Mouse (Mus musculus) midbrain, embryonic 14.5 days (tissue): ENCODE measurements at regions not wholly inside any gene's neighbourhood (a gene's known extent, or its start where the extent isn't known, plus 50 kb on each side); places are given as distances from the start of the nearest gene placed in this dataset.
A peak's percentile ranks its signal among the peaks of the same experiment; 100 is the strongest.

Experiments
- ATAC-seq: fragments of 200-750 bp; cut with Nextera tagmentation; 2 replicates; pipeline ENCODE4 v1.8.0; 2017; ENCODE audit warnings: moderate number of reproducible peaks, moderate library complexity; ENCODE audit not compliant: low FRiP score, low TSS enrichment
- DNase-seq: peaks from one replicate; pipeline ENCODE4 v3.0.0-alpha.2; 2015
- H3K27ac ChIP-seq: fragments of 300-500 bp; sonication (generic); replicated peaks from 2 replicates; pipeline ENCODE4 v1.5.1; 2014; ENCODE audit warnings: mild to moderate bottlenecking, low read depth, low read length, moderate library complexity
- H3K27me3 ChIP-seq: fragments of 300-500 bp; sonication (generic); 2 replicates; pipeline ENCODE4 v1.6.1; 2014; ENCODE audit warnings: low read length, control low read depth, mixed read lengths; ENCODE audit not compliant: control insufficient read depth, insufficient read depth
- H3K36me3 ChIP-seq: fragments of 300-500 bp; sonication (generic); 2 replicates; pipeline ENCODE4 v1.6.1; 2014; ENCODE audit warnings: low read length, control low read depth; ENCODE audit not compliant: control insufficient read depth, insufficient read depth
- H3K4me1 ChIP-seq: fragments of 300-500 bp; sonication (generic); 2 replicates; pipeline ENCODE4 v1.6.1; 2014; ENCODE audit warnings: mild to moderate bottlenecking, antibody characterized with exemption, low read length, control low read depth; ENCODE audit not compliant: control insufficient read depth, insufficient read depth
- H3K4me2 ChIP-seq: fragments of 300-500 bp; sonication (generic); 2 replicates; pipeline ENCODE4 v1.6.1; 2014; ENCODE audit warnings: mild to moderate bottlenecking, low read length, moderate library complexity
- H3K4me3 ChIP-seq: fragments of 300-500 bp; sonication (generic); replicated peaks from 2 replicates; pipeline ENCODE4 v1.5.1; 2014; ENCODE audit warnings: low read depth, low read length
- H3K9ac ChIP-seq: fragments of 300-500 bp; sonication (generic); replicated peaks from 2 replicates; pipeline ENCODE4 v1.6.1; 2014; ENCODE audit warnings: mild to moderate bottlenecking, low read length, moderate library complexity
- H3K9me3 ChIP-seq: fragments of 300-500 bp; sonication (generic); 2 replicates; pipeline ENCODE4 v1.6.1; 2016; ENCODE audit warnings: low read length, control low read depth, mixed read lengths; ENCODE audit not compliant: control insufficient read depth
- WGBS: fragments of 180-500 bp; shearing (Covaris S2); extraction: QIAGEN DNeasy Blood & Tissue Kit; methylation state at CpG from one replicate; pipeline ENCODE4 v1.1.7; 2014; 5-methylcytosine and 5-hydroxymethylcytosine counted together

- H3K4me1 ChIP-seq = peaks cover 8% of the 10 kb centered on the region
- no peaks in the 10 kb centered on the region for H3K36me3 ChIP-seq
- no peaks in the 10 kb centered on the region for H3K27me3 ChIP-seq
- no peak overlapping the region for H3K4me3 ChIP-seq
- no peaks in the 10 kb centered on the region for H3K9me3 ChIP-seq
- peak; percentile 51 for DNase-seq
- no peak overlapping the region; the same call in 1 of the 2 replicates for H3K9ac ChIP-seq
- peak overlapping the region; percentile 35 for H3K4me2 ChIP-seq
- 0 out of 2 replicates have a peak, but pooled peaks have one; percentile 31 for ATAC-seq
- 6% methylated on average over 16 of the region's 16 CpGs for WGBS
- peak overlapping the region; percentile 20; the same call in 1 of the 2 replicates for H3K27ac ChIP-seq
Observed at GRCm38 (mm10) chr14:31891500-31892185, 61.2 kb upstream of the Ankrd28 start.

DNA sequence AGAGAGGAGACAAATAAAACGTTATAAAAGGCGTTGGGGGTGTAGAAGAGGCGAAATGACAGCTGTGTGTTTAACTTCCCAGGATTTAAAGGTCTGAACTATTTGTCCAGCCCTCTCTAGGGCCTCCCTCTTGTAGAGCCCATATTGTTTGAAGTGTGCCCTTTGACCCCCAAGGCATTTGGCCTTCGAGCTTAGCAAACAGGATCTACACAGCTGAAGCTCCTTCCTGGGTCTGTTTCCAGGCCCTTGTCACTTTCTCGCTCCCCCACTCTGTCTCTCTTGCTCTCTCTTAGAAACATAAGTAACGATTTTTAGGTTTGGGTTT lies 61.7 kb upstream of the Ankrd28 start:
- Histone ChIP-seq H3K9ac (no peak overlapping the region), H3K4me1 (peaks cover 8% of the 10 kb centered on the region), H3K27ac (no peak overlapping the region), H3K9me3 (no peaks in the 10 kb centered on the region), H3K27me3 (no peaks in the 10 kb centered on the region), H3K4me3 (no peak overlapping the region), H3K36me3 (no peaks in the 10 kb centered on the region), H3K4me2 (no peak overlapping the region)
- no peak for DNase-seq
- 12% methylated on average over 6 of the region's 6 CpGs for WGBS
- ATAC-seq = no peak

DNA sequence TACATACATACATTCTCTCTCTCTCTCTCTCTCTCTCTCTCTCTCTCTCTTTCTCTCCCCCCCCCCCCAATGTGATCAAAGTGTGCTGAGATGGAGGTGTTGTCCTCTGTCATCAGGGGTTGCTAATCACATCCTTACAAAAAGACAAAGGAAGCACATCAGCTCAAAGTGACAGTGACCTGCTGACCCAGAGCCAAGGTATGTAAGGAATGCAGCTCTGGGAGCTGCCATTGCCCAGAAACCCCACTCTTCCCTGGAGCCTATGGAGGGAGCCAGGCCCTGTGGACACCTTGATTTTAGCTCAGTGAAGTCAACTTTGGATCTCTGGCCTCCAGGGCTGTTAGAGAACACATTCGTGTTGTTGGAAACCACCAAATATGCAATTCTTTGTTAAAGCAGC lies 66.0 kb upstream of the Ankrd28 start:
- H3K4me1 ChIP-seq = peaks cover under 1% of the 10 kb centered on the region; the same call in 1 of the 2 replicates
- H3K27me3 ChIP-seq = no peaks in the 10 kb centered on the region
- no peaks in the 10 kb centered on the region for H3K36me3 ChIP-seq
- DNase-seq (no peak), ATAC-seq (no peak)
- H3K4me2 ChIP-seq = no peak overlapping the region
- H3K9ac ChIP-seq = no peak overlapping the region
- no peak overlapping the region for H3K27ac ChIP-seq
- H3K4me3 ChIP-seq = no peak overlapping the region
- WGBS = 72% methylated on average over 1 of the region's 1 CpGs
- H3K9me3 ChIP-seq = no peaks in the 10 kb centered on the region

GRCm38 (mm10) chr14:31899504-31899903 lies 69.1 kb upstream of the Ankrd28 start:
- no peaks in the 10 kb centered on the region for H3K36me3 ChIP-seq
- no peak overlapping the region for H3K9ac ChIP-seq
- DNase-seq = peak; percentile 5
- no peak overlapping the region for H3K4me2 ChIP-seq
- no peaks in the 10 kb centered on the region for H3K4me1 ChIP-seq
- 40% methylated on average over 8 of the region's 8 CpGs for WGBS
- ATAC-seq = no peak
- no peaks in the 10 kb centered on the region for H3K27me3 ChIP-seq
- no peaks in the 10 kb centered on the region for H3K9me3 ChIP-seq
- H3K27ac ChIP-seq = no peak overlapping the region
- no peak overlapping the region for H3K4me3 ChIP-seq

GRCm38 (mm10) chr14:31899906-31900305 lies 69.5 kb upstream of the Ankrd28 start:
- Histone ChIP-seq H3K9ac (no peak overlapping the region), H3K9me3 (no peaks in the 10 kb centered on the region), H3K4me2 (no peak overlapping the region), H3K27me3 (no peaks in the 10 kb centered on the region), H3K4me1 (no peaks in the 10 kb centered on the region), H3K36me3 (no peaks in the 10 kb centered on the region), H3K27ac (no peak overlapping the region), H3K4me3 (no peak overlapping the region)
- 69% methylated on average over 4 of the region's 4 CpGs for WGBS
- ATAC-seq (no peak), DNase-seq (no peak)

DNA sequence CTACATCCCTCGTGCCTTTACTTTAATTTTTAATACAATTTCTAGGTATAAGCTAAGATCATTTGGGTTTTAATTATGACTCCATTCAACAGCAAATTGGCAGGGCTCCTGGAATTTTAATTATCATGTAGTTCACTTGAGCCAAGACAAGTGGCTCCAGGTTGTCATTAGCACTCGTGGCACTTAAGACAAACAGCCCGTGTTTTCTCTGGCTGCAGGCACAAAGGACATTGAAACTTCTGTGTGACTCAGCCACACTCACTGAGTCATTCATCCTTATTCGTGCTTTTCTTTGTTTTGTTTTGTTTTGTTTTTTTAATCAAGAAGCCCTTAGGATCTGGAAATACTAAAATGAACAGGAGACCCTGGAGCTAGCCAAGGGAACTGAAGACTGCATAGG lies 71.5 kb upstream of the Ankrd28 start:
- no peak overlapping the region for H3K4me3 ChIP-seq
- no peaks in the 10 kb centered on the region for H3K27me3 ChIP-seq
- WGBS = 47% methylated on average over 4 of the region's 4 CpGs
- no peaks in the 10 kb centered on the region for H3K4me1 ChIP-seq
- no peak overlapping the region for H3K27ac ChIP-seq
- DNase-seq (no peak), ATAC-seq (no peak)
- no peak overlapping the region for H3K4me2 ChIP-seq
- no peak overlapping the region for H3K9ac ChIP-seq
- H3K9me3 ChIP-seq = no peaks in the 10 kb centered on the region
- no peaks in the 10 kb centered on the region for H3K36me3 ChIP-seq

DNA sequence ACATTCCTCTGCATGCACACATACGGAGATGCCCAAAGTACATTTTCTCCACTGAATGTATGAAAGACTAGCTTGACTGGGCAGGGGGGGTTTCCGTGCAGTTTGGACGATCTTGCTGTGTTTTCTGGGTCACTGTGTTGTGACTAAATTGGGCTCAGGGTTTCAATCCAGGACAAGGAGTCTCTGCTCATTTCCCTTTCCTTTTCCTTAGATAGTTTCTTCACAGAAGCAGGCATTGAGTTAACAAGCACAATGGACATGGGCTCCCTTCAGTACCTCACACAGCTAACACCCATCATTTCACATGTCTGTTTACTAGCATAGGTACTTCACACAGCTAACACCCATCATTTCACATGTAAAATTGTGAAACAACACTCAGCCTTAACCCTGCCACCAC lies 73.2 kb upstream of the Ankrd28 start:
- Histone ChIP-seq H3K36me3 (no peaks in the 10 kb centered on the region), H3K4me1 (no peaks in the 10 kb centered on the region), H3K9me3 (no peaks in the 10 kb centered on the region), H3K4me3 (no peak overlapping the region), H3K27me3 (no peaks in the 10 kb centered on the region), H3K4me2 (no peak overlapping the region), H3K27ac (no peak overlapping the region), H3K9ac (no peak overlapping the region)
- ATAC-seq (no peak), DNase-seq (no peak)
- WGBS = 86% methylated on average over 3 of the region's 3 CpGs

DNA sequence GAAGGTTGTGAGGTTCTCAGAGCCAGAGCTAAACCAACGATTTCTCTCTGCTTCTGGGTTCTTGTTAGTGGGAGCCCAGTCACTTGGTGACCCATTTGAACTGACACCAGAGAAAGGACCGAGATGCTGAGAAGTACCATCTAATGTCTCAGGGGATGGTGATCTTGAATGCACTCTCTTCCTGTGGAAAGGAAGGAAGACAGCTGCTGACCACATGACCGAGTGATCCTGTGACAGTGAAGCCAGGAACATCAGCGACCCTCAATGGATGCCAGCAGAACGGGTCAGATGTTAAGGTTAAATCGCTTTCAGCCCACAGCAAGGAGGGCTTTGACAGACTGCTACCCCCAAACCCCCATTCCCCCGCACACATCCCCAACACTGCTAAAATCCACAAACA lies 78.1 kb upstream of the Ankrd28 start:
- Histone ChIP-seq H3K36me3 (no peaks in the 10 kb centered on the region), H3K4me1 (no peaks in the 10 kb centered on the region), H3K4me3 (no peak overlapping the region), H3K9ac (no peak overlapping the region), H3K27me3 (no peaks in the 10 kb centered on the region), H3K27ac (no peak overlapping the region), H3K9me3 (no peaks in the 10 kb centered on the region), H3K4me2 (no peak overlapping the region)
- 80% methylated on average over 7 of the region's 7 CpGs for whole genome bisulfite sequencing
- no peak for ATAC-seq
- no peak for DNase-seq

DNA sequence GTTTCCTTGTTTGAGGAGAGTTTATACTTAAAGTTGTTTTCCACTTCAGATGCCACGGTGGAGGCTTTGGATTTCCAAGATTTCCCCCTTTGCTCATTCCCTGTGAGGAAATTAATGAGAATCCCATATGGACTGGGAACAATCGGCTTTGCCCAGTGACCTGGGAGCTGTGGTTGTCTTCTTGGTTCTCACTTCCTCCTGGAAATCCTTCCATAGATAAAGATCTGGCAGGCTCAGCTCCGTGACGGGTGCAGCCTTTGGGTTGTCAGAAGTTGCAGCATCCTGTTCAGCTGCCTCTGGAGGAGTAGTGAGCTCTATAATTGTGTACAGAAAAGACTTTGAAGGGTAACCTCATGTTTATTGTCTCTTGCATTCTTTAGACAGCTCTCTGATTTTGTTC lies 78.8 kb upstream of the Ankrd28 start:
- Histone ChIP-seq H3K36me3 (no peaks in the 10 kb centered on the region), H3K4me1 (no peaks in the 10 kb centered on the region), H3K9me3 (no peaks in the 10 kb centered on the region), H3K27ac (no peak overlapping the region), H3K27me3 (no peaks in the 10 kb centered on the region), H3K4me2 (no peak overlapping the region), H3K9ac (no peak overlapping the region), H3K4me3 (no peak overlapping the region)
- DNase-seq (no peak), ATAC-seq (no peak)
- whole genome bisulfite sequencing = 84% methylated on average over 4 of the region's 4 CpGs
